Mouse (Mus musculus) neural tube, embryonic 14.5 days (tissue): Measurements from ENCODE around the gene Urah. TPM values are rescaled to one million over a fixed set of nuclear protein-coding genes. Genes with fewer than 3 reads are reported as not detected.
A peak's percentile ranks its signal among the peaks of the same experiment; 100 is the strongest.

Experiments used
- ATAC-seq: fragments of 200-750 bp; cut with Nextera tagmentation; 2 replicates; pipeline ENCODE4 v1.8.0; 2017; ENCODE audit warnings: low read depth, mild to moderate bottlenecking, moderate TSS enrichment, moderate library complexity
- H3K27ac ChIP-seq: fragments of 300-500 bp; sonication (generic); 2 replicates; pipeline ENCODE4 v1.5.1; 2014; ENCODE audit warnings: low read depth, mild to moderate bottlenecking, control low read depth, low read length, moderate library complexity, mixed read lengths
- H3K27me3 ChIP-seq: fragments of 300-500 bp; sonication (generic); 2 replicates; pipeline ENCODE4 v1.6.1; 2014; ENCODE audit warnings: low read length; ENCODE audit not compliant: control insufficient read depth, insufficient read depth
- H3K36me3 ChIP-seq: fragments of 300-500 bp; sonication (generic); 2 replicates; pipeline ENCODE4 v1.6.1; 2014; ENCODE audit warnings: low read length, mixed read lengths; ENCODE audit not compliant: control insufficient read depth, insufficient read depth
- H3K4me1 ChIP-seq: fragments of 300-500 bp; sonication (generic); 2 replicates; pipeline ENCODE4 v1.6.1; 2014; ENCODE audit warnings: low read length; ENCODE audit not compliant: control insufficient read depth, insufficient read depth
- H3K4me2 ChIP-seq: fragments of 300-500 bp; sonication (generic); 2 replicates; pipeline ENCODE4 v1.6.1; 2014; ENCODE audit warnings: mild to moderate bottlenecking, low read depth, low read length, control low read depth
- H3K4me3 ChIP-seq: fragments of 300-500 bp; sonication (generic); 2 replicates; pipeline ENCODE4 v1.5.1; 2014; ENCODE audit warnings: low read depth, low read length, control low read depth, mixed read lengths
- H3K9ac ChIP-seq: fragments of 300-500 bp; sonication (generic); replicated peaks from 2 replicates; pipeline ENCODE4 v1.6.1; 2014; ENCODE audit warnings: low read depth, mild to moderate bottlenecking, control low read depth, low read length, mixed read lengths
- H3K9me3 ChIP-seq: fragments of 300-500 bp; sonication (generic); 2 replicates; pipeline ENCODE4 v1.6.1; 2016; ENCODE audit warnings: low read length; ENCODE audit not compliant: control insufficient read depth
- WGBS: fragments of 180-500 bp; shearing (Covaris S2); extraction: QIAGEN DNeasy Blood & Tissue Kit; methylation state at CpG from one replicate; pipeline ENCODE4 v1.1.7; 2014; 5-methylcytosine and 5-hydroxymethylcytosine counted together
- polyA plus RNA-seq: library from polyadenylated mRNA; unstranded; fragments of >200 nt; fragmentation: Nextera tagmentation; extraction: Ambion mirVana; gene quantifications from 2 replicates; pipeline ENCODE4 v1.2.1, GENCODE M21; 2014

The Urah gene
- polyA plus RNA-seq, 1 experiment from 2014 or later, result 0.31 TPM

GRCm38 (mm10) chr7:140880865-140881515, 46.2 kb downstream of the Urah start:
- Histone ChIP-seq H3K4me2 (peak overlapping the region; percentile 70), H3K4me3 (peak overlapping the region; percentile 92), H3K27ac (no peak overlapping the region), H3K27me3 (no peaks in the 10 kb centered on the region), H3K9me3 (no peaks in the 10 kb centered on the region), H3K4me1 (peaks cover 4% of the 10 kb centered on the region; the same call in 1 of the 2 replicates), H3K36me3 (peaks cover 18% of the 10 kb centered on the region), H3K9ac (peak overlapping the region; percentile 88)
- WGBS, result 27% methylated on average over 8 of the region's 8 CpGs
- no peak for ATAC-seq

- WGBS, result under 1% methylated on average over 51 of the region's 59 CpGs
These were observed 47.1 kb downstream of the Urah start, which contains the start of the genes Psmd13 and Sirt3 for GRCm38 (mm10) chr7:140881696-140882468. TSS of gene Psmd13 (plus strand) at chr7:140881968. TSS of gene Sirt3 (minus strand) at chr7:140882309.

GRCm38 (mm10) chr7:140882469-140882803, 47.6 kb downstream of the Urah start:
- H3K4me2 ChIP-seq, result peak overlapping the region; percentile 70
- H3K9ac ChIP-seq, result peak overlapping the region; percentile 88
- peaks cover 4% of the 10 kb centered on the region; the same call in 1 of the 2 replicates for H3K4me1 ChIP-seq
- H3K4me3 ChIP-seq, result peak overlapping the region; percentile 92
- ATAC-seq, result peak; percentile 47; the same call in 1 of the 2 replicates
- no peaks in the 10 kb centered on the region for H3K27me3 ChIP-seq
- peak overlapping the region; percentile 82 for H3K27ac ChIP-seq
- under 1% methylated on average over 12 of the region's 12 CpGs for WGBS
- H3K36me3 ChIP-seq, result peaks cover 15% of the 10 kb centered on the region
- no peaks in the 10 kb centered on the region for H3K9me3 ChIP-seq

More at GRCm38 (mm10) chr7:140881696-140882468, 47.1 kb downstream of the Urah start, which contains the start of the genes Psmd13 and Sirt3:
- Histone ChIP-seq H3K4me2 (peak within 1 kb of the TSS; percentile 70), H3K27me3 (no peaks in the 10 kb centered on the region), H3K36me3 (peaks cover 19% of the 10 kb centered on the region), H3K27ac (peak within 1 kb of the TSS; percentile 82), H3K4me1 (peaks cover 4% of the 10 kb centered on the region; the same call in 1 of the 2 replicates), H3K9me3 (no peaks in the 10 kb centered on the region), H3K4me3 (peak within 1 kb of the TSS; percentile 92), H3K9ac (peak within 1 kb of the TSS; percentile 88)
- peak; percentile 98 for ATAC-seq

Other genes with a start within 250 kb of the Urah start
- gene Olfr46, start 233.7 kb upstream of the Urah start, polyA plus RNA-seq, result 0.03 TPM in 1 of 2 replicates, not detected in the other
- not detected in 2 replicates for gene Olfr61, start 206.0 kb upstream of the Urah start, polyA plus RNA-seq
- not detected in 2 replicates for gene Olfr53, start 188.6 kb upstream of the Urah start, polyA plus RNA-seq
- gene Olfr539, start 175.1 kb upstream of the Urah start, polyA plus RNA-seq, result 0.03 TPM in 1 of 2 replicates, not detected in the other
- gene Olfr45, start 153.1 kb upstream of the Urah start, polyA plus RNA-seq, result not detected in 2 replicates
- not detected in 2 replicates for gene Olfr541, start 137.8 kb upstream of the Urah start, polyA plus RNA-seq
- gene Cyp2e1, start 71.3 kb upstream of the Urah start, polyA plus RNA-seq, result not detected in 2 replicates
- 0.97 TPM in 1 of 2 replicates, not detected in the other for gene Syce1, start 47.2 kb upstream of the Urah start, polyA plus RNA-seq
- gene Zfp941, start 12.8 kb upstream of the Urah start, polyA plus RNA-seq, result 36.7 and 37.5 TPM in 2 replicates
- not detected in 2 replicates for gene Scgb1c1, start 10.5 kb downstream of the Urah start, polyA plus RNA-seq
- 0.22 and 0.37 TPM in 2 replicates for gene Odf3, start 12.8 kb downstream of the Urah start, polyA plus RNA-seq
- 0.56 TPM in 1 of 2 replicates, not detected in the other for gene Gm45785, start 21.3 kb downstream of the Urah start, polyA plus RNA-seq
- 89.4 and 101 TPM in 2 replicates for gene Ric8a, start 21.9 kb downstream of the Urah start, polyA plus RNA-seq
- 55.8 and 60.1 TPM in 2 replicates for gene Bet1l, start 22.6 kb downstream of the Urah start, polyA plus RNA-seq
- 144 and 155 TPM in 2 replicates for gene Psmd13, start 47.0 kb downstream of the Urah start, polyA plus RNA-seq
- 46.8 and 61.6 TPM in 2 replicates for gene Sirt3, start 47.3 kb downstream of the Urah start, polyA plus RNA-seq
- not detected in 2 replicates for gene Cox8b, start 65.4 kb downstream of the Urah start, polyA plus RNA-seq
- 0.27 and 0.64 TPM in 2 replicates for gene Nlrp6, start 85.9 kb downstream of the Urah start, polyA plus RNA-seq
- gene Pgghg, start 106.4 kb downstream of the Urah start, polyA plus RNA-seq, result 4.6 and 8.7 TPM in 2 replicates
- 0.28 and 0.62 TPM in 2 replicates for gene Ifitm5, start 115.3 kb downstream of the Urah start, polyA plus RNA-seq
- not detected in 2 replicates for gene Gm45717, start 120.9 kb downstream of the Urah start, polyA plus RNA-seq
- 103 and 195 TPM in 2 replicates for gene Ifitm2, start 121.0 kb downstream of the Urah start, polyA plus RNA-seq
- 3.5 and 23.6 TPM in 2 replicates for gene Ifitm1, start 132.2 kb downstream of the Urah start, polyA plus RNA-seq
- 19.3 and 34.1 TPM in 2 replicates for gene Ifitm3, start 175.8 kb downstream of the Urah start, polyA plus RNA-seq
- 0.58 and 0.88 TPM in 2 replicates for gene Ifitm6, start 182.9 kb downstream of the Urah start, polyA plus RNA-seq
- not detected in 2 replicates for gene Gm17387, start 194.1 kb downstream of the Urah start, polyA plus RNA-seq
- gene B4galnt4, start 226.1 kb downstream of the Urah start, polyA plus RNA-seq, result 34.8 and 36.6 TPM in 2 replicates
- not detected in 2 replicates for gene Pkp3, start 243.2 kb downstream of the Urah start, polyA plus RNA-seq